Mouse (Mus musculus): ENCODE results near the gene Adamts16. TPM values are rescaled to one million over a fixed set of nuclear protein-coding genes. Genes with fewer than 3 reads are reported as not detected.

The Adamts16 gene
- polyA plus RNA-seq, 1 experiment, result 3.1 TPM

DNA sequence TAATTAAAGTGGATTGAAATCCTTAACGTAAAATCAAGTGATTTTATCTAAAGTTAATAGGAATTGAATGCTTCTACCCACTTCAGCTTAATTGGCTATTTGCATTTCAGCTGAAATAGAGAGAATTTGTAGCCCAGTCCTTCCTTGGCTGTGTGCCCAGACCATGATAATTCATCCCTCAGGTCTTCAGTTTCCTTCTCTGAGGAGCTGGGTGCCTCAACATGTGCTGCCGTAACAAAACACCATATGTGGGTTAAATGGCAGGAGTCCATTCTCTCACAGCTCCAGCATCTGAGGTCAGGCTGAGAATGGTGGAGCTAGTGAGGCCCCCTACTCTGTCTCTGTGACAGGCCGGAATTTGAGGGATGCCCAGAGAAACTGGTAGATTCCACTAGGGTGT, 29.4 kb upstream of the Adamts16 start:
- Histone ChIP-seq H3K4me1 (ENCODE audit: control insufficient read depth, insufficient read depth, low read length) (no peaks in the 10 kb centered on the region), H3K4me3 (ENCODE audit: insufficient read depth, low read length) (no peak overlapping the region), H3K27ac (ENCODE audit: insufficient read depth, low read length) (no peak overlapping the region)
- no peak for TF ChIP-seq POLR2A (IDR thresholded peaks at IDR 0.05; ENCODE audit: low read depth, low read length)
- TF ChIP-seq CTCF (IDR thresholded peaks at IDR 0.05; ENCODE audit: borderline replicate concordance, insufficient read depth, low read length), result no peak

DNA sequence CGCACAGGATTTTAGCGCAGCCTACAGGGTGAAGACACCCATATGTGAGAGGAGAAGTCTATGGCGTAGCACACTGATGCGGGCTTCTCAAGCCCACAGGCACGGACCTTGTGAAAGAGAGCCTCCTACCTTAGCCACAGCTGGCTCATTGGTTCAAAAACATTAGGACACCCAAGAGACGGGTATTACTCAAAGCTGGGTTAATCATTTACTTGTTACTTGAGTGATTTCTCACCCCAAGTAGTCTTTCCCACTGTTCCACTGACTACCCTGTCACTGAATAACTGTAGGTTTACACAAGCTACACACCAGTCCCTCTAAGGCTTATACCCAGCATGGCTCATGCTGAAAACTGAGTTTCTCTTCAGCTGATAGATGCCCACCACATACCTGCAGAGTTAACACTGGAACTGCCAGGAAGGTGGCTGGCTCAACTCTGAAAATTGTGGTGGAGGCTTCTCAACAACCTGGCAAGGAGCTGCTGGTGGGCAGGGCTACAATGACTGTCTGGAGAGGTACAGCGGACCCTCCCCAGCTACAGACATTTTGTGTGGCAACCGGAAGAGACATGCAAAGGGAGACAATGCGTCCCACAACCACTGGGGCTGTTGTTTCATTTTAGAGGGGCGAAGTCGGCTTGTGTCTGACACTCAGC, 25.5 kb upstream of the Adamts16 start:
- H3K27ac ChIP-seq (ENCODE audit: insufficient read depth, low read length), result no peak overlapping the region
- no peak overlapping the region for H3K4me3 ChIP-seq (ENCODE audit: insufficient read depth, low read length)
- H3K4me1 ChIP-seq (ENCODE audit: control insufficient read depth, insufficient read depth, low read length), result no peaks in the 10 kb centered on the region
- no peak for TF ChIP-seq POLR2A (IDR thresholded peaks at IDR 0.05; ENCODE audit: low read depth, low read length)
- no peak for TF ChIP-seq CTCF (IDR thresholded peaks at IDR 0.05; ENCODE audit: borderline replicate concordance, insufficient read depth, low read length)

DNA sequence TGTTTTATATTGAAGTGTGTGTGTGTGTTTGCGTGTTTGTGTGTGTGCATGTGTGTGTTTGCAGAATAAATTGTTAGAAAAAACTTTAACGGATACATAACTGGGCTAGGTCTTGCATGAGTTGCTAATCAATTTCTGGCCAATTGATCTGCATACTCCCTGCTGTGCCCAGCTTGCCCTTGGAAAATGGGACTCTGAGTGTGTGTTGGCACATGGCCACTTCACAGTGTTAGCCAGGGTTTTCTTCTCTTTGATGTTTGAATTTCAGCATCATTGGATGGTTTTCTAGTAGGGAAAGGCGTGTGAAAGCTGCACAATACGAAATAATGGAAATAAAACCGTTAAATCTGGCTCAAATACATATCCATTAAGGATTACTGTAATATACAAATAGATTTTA, 24.3 kb upstream of the Adamts16 start:
- no peaks in the 10 kb centered on the region for H3K4me1 ChIP-seq (ENCODE audit: control insufficient read depth, insufficient read depth, low read length)
- H3K27ac ChIP-seq (ENCODE audit: insufficient read depth, low read length), result no peak overlapping the region
- TF ChIP-seq CTCF (IDR thresholded peaks at IDR 0.05; ENCODE audit: borderline replicate concordance, insufficient read depth, low read length), result no peak
- TF ChIP-seq POLR2A (IDR thresholded peaks at IDR 0.05; ENCODE audit: low read depth, low read length), result no peak
- H3K4me3 ChIP-seq (ENCODE audit: insufficient read depth, low read length), result no peak overlapping the region

DNA sequence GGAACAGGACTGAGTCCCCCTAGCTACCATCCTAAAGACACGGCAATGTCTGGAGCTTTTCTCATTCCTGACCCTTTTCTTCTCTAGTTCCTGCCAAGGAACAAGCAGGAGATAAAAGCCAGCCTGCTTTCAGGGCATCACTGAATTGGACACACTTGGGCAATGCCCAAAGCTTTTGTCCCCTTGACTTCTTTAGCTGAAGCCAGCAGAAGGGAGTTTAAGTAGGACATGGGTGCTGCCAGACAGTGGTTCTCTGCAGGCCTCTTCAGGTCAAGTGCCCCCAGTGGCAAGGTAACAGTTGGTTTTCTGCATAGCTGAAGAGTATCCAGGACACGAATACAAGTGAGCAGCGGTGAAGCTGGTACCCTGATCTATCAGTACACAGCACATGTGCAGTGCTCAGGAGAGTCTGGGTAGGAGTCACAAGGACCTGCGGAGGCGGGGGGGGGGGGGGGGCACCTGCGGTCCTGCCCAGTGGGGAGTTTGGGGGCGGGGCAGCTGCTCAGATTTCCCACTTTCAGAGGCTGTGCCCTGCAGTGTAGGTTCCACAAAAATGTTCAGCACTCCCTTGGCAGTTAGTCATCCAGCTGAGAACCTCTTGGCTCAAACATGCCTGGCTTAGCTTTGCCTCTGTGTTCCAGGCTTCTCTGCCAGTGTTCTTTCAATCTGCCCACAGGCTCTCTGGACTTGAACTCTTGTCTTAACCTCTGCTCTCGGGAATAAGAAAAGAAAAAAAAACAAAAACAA, 20.7 kb upstream of the Adamts16 start:
- Histone ChIP-seq H3K27ac (ENCODE audit: insufficient read depth, low read length) (no peak overlapping the region), H3K4me3 (ENCODE audit: insufficient read depth, low read length) (no peak overlapping the region), H3K4me1 (ENCODE audit: control insufficient read depth, insufficient read depth, low read length) (no peaks in the 10 kb centered on the region)
- no peak for TF ChIP-seq CTCF (IDR thresholded peaks at IDR 0.05; ENCODE audit: borderline replicate concordance, insufficient read depth, low read length)
- TF ChIP-seq POLR2A (IDR thresholded peaks at IDR 0.05; ENCODE audit: low read depth, low read length), result no peak

DNA sequence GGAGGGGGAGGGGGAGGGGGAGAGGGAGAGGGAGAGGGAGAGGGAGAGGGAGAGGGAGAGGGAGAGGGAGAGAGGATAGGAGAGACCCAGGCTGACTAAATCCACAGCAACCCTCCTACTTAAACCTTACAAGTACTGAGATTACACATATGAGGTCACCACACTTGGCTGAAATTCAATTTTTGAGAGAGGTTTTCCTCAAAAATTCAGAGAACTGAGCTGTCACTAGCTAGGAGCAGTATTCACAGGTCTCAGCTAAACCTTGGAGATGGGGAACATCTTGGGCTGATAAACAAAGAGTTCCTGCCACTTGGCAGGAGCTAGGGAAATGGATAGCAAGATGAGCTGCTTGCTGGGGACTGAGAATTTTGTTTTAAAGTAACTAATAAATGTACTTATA, 12.0 kb upstream of the Adamts16 start:
- TF ChIP-seq CTCF (IDR thresholded peaks at IDR 0.05; ENCODE audit: borderline replicate concordance, insufficient read depth, low read length), result no peak
- no peak for TF ChIP-seq POLR2A (IDR thresholded peaks at IDR 0.05; ENCODE audit: low read depth, low read length)
- H3K27ac ChIP-seq (ENCODE audit: insufficient read depth, low read length), result no peak overlapping the region
- H3K4me1 ChIP-seq (ENCODE audit: control insufficient read depth, insufficient read depth, low read length), result no peaks in the 10 kb centered on the region
- no peak overlapping the region for H3K4me3 ChIP-seq (ENCODE audit: insufficient read depth, low read length)

DNA sequence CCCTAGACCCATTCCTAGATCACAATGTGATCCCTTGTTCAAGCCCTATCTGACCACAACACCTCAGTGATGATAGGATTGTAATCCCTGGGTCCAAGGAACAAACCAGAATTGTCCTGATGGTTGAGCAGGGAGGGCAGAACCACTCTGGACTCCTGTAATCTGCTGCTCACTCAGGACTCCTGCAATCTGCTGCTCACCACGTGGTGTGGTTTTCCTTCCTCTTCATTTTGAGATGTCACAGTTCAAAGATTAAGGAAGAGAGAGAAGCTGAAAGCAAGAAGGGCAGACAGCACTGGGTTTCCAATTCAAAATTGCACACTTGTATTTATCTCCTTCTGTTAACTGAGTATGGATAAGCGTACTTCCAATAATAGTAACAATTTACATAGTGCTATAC, 5.3 kb upstream of the Adamts16 start:
- no peak overlapping the region for H3K27ac ChIP-seq (ENCODE audit: insufficient read depth, low read length)
- no peak for TF ChIP-seq CTCF (IDR thresholded peaks at IDR 0.05; ENCODE audit: borderline replicate concordance, insufficient read depth, low read length)
- TF ChIP-seq POLR2A (IDR thresholded peaks at IDR 0.05; ENCODE audit: low read depth, low read length), result no peak
- no peak overlapping the region for H3K4me3 ChIP-seq (ENCODE audit: insufficient read depth, low read length)
- H3K4me1 ChIP-seq (ENCODE audit: control insufficient read depth, insufficient read depth, low read length), result no peaks in the 10 kb centered on the region

DNA sequence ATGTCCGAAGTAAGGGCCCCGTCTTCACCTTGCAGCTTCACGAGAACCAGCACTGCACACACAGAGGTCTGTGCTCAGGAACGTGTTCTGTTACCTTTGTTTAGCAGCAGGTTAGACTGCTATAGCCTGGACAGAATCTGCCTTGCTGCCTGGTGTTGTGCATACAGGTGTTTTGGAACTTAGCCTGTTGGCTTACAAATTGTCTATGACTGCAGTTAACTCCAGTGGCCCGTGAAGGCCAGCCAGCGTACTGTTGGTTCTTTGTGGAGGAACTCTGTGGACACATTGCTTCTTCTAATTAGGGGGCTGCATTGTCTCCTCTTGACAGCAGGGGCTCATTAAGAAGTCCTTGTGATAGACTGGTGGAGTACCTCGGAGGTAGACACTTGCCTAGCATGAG, 3.9 kb upstream of the Adamts16 start:
- Histone ChIP-seq H3K4me1 (ENCODE audit: control insufficient read depth, insufficient read depth, low read length) (no peaks in the 10 kb centered on the region), H3K27ac (ENCODE audit: insufficient read depth, low read length) (no peak overlapping the region), H3K4me3 (ENCODE audit: insufficient read depth, low read length) (no peak overlapping the region)
- TF ChIP-seq POLR2A (IDR thresholded peaks at IDR 0.05; ENCODE audit: low read depth, low read length) (no peak), CTCF (IDR thresholded peaks at IDR 0.05; ENCODE audit: borderline replicate concordance, insufficient read depth, low read length) (no peak)

DNA sequence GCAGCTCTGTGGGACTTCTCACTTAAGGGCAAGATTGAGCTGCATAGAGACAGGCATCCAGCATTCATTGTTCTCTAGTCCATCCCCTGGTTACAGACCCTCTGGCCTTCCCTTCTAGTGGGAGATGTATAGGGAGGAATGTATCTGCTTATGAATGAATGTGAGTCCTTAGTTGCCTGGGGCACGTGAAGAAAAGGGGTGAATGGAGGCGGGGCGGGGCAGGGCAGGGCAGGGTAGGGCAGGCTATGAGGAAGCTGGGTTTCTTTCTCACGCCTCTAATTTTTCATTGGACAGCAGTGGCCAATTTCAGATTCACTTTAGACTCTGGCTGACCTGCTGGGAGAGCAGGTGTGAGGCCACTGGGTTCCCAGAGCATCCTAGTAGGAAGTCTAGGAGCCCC, 515 bp upstream of the Adamts16 start:
- no peak for TF ChIP-seq CTCF (IDR thresholded peaks at IDR 0.05; ENCODE audit: borderline replicate concordance, insufficient read depth, low read length)
- no peak for TF ChIP-seq POLR2A (IDR thresholded peaks at IDR 0.05; ENCODE audit: low read depth, low read length)
- no peak overlapping the region for H3K4me3 ChIP-seq (ENCODE audit: insufficient read depth, low read length)
- H3K4me1 ChIP-seq (ENCODE audit: control insufficient read depth, insufficient read depth, low read length), result peaks cover 2% of the 10 kb centered on the region; the same call in 1 of the 2 replicates
- no peak overlapping the region for H3K27ac ChIP-seq (ENCODE audit: insufficient read depth, low read length)

DNA sequence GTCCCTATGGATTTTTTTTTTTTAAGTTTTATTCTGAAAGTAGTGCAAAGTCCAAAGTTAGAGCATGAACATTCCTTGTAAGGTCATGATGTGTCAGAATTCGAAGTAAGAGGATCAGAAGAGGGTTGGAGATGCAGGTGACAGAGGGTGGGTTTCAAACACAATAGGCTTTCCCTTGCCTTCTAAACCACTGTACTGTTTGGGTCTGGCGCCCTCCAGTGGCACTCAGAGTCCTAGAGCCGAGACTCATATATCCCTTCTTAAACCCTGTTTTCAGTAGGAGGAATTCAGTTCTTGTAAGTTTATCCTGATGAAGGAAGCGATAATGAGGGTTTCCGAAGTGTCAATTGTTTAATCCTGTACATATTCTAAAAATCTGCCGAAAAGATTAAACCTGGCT, 1.4 kb downstream of the Adamts16 start:
- Histone ChIP-seq H3K27ac (ENCODE audit: insufficient read depth, low read length) (no peak overlapping the region), H3K4me3 (ENCODE audit: insufficient read depth, low read length) (no peak overlapping the region), H3K4me1 (ENCODE audit: control insufficient read depth, insufficient read depth, low read length) (peaks cover 2% of the 10 kb centered on the region; the same call in 1 of the 2 replicates)
- TF ChIP-seq CTCF (IDR thresholded peaks at IDR 0.05; ENCODE audit: borderline replicate concordance, insufficient read depth, low read length) (peak; percentile 75), POLR2A (IDR thresholded peaks at IDR 0.05; ENCODE audit: low read depth, low read length) (no peak)

DNA sequence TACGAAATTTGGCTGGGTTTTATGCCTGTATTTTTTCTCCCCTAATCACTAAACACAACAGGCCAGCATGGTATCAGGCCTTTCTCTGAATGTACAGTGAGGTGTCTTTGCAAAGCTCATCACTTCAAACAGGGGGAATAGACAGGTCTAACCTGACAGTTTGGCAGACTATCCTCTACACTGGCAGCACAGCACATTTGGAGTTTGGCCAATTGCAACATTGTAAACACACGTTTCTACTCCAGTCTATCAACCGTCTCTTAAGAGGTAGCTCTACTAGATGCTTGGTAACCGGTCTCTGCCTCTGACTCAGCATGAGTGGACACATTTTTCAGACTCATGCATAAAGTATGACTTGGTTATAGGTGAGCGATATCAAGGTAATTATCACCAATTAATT, 4.0 kb downstream of the Adamts16 start:
- no peak overlapping the region for H3K27ac ChIP-seq (ENCODE audit: insufficient read depth, low read length)
- no peak overlapping the region for H3K4me3 ChIP-seq (ENCODE audit: insufficient read depth, low read length)
- H3K4me1 ChIP-seq (ENCODE audit: control insufficient read depth, insufficient read depth, low read length), result peaks cover 2% of the 10 kb centered on the region
- TF ChIP-seq CTCF (IDR thresholded peaks at IDR 0.05; ENCODE audit: borderline replicate concordance, insufficient read depth, low read length), result no peak
- no peak for TF ChIP-seq POLR2A (IDR thresholded peaks at IDR 0.05; ENCODE audit: low read depth, low read length)

All from embryonic fibroblast, embryonic 13.5 days (primary cell).